Mouse (Mus musculus): Measurements from ENCODE around the gene Cdk11b. TPM values are rescaled to one million over a fixed set of nuclear protein-coding genes. Genes with fewer than 3 reads are reported as not detected.
"Not testable (repeated sequence)": the region's sequence is repeated elsewhere in the genome, so short reads cannot be mapped to it uniquely, and the experiment has no call there.

Gene Cdk11b
- polyA plus RNA-seq, 1 experiment from 2014 or later = 72.9 TPM

DNA sequence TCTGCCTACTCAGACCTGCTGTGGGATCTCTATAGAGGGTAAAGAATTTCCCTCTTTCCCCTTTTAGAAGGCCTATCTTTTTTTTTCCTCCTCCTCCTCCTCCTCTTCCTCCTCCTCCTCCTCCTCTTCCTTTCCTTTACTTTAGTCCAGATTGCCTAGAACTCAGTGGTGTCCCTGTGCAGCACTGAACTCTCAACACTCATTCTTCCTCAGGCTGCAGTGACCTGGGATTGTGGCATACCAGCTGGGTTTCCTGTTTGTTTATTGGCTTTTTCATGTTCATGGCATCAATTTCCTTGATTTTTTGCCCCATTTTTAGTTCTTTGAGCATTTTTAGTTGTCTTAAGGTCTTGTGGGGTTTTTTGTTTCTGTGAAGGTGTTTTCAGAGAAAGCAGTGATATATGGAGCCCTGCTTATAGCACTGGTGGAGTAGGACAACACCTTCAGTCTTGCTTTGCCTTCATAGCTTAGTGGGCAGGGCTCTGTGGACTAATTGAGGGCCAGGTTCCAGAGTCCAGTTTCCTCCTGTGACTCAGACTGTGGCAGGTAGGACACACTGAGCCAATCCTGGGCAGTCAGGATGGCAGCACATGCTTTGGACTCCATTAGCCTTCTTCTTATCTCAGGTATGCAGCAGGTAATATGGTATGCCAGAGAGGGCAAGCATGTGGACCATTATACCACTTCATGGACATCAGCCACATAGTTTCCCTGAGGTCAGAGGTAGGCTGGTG lies 11.3 kb downstream of the Cdk11b start:
- Histone ChIP-seq H3K4me1 (ENCODE audit: control insufficient read depth, insufficient read depth, low read length) (no peaks in the 10 kb centered on the region), H3K27me3 (ENCODE audit: control insufficient read depth, insufficient read depth, low read length) (no peaks in the 10 kb centered on the region), H3K27ac (ENCODE audit: low read depth, low read length) (no peak overlapping the region), H3K4me3 (ENCODE audit: low read depth, low read length) (no peak overlapping the region), H3K9ac (ENCODE audit: low read length) (no peak overlapping the region), H3K36me3 (ENCODE audit: control insufficient read depth, insufficient read depth, low read length) (peaks cover 30% of the 10 kb centered on the region), H3K4me2 (no peak overlapping the region), H3K9me3 (ENCODE audit: control insufficient read depth, low read length) (no peaks in the 10 kb centered on the region)
- DNase-seq (ENCODE audit: low spot score, missing footprints) (peak; percentile 12), ATAC-seq (ENCODE audit: low FRiP score) (no peak)

DNA sequence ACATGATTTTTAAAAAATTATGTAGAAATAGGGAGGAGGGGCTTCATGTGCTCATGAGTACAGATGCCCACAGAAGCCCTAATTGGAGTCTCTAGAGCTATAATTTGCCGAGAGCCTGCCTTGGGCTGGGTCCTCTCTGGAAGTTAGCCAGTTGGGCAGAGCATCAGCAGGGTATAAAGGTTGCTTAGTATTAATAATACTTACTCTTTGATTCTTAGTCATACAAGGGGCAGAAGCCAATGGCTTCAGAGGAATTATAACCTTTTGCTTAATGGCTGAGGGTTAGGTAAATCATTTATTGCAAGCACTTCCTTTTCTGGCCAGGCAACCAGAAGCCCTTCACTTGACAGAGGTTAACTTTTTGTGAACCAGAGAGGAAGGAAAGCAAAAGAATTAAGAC lies 18.9 kb downstream of the Cdk11b start:
- H3K4me2 ChIP-seq = no peak overlapping the region
- DNase-seq (ENCODE audit: low spot score, missing footprints) (no peak), ATAC-seq (ENCODE audit: low FRiP score) (no peak)
- no peak overlapping the region for H3K27ac ChIP-seq (ENCODE audit: low read depth, low read length)
- H3K36me3 ChIP-seq (ENCODE audit: control insufficient read depth, insufficient read depth, low read length) = peaks cover 27% of the 10 kb centered on the region
- H3K27me3 ChIP-seq (ENCODE audit: control insufficient read depth, insufficient read depth, low read length) = no peaks in the 10 kb centered on the region
- no peaks in the 10 kb centered on the region for H3K9me3 ChIP-seq (ENCODE audit: control insufficient read depth, low read length)
- H3K9ac ChIP-seq (ENCODE audit: low read length) = no peak overlapping the region
- H3K4me1 ChIP-seq (ENCODE audit: control insufficient read depth, insufficient read depth, low read length) = no peaks in the 10 kb centered on the region
- no peak overlapping the region for H3K4me3 ChIP-seq (ENCODE audit: low read depth, low read length)
- 92% methylated on average over 1 of the region's 1 CpGs for WGBS

DNA sequence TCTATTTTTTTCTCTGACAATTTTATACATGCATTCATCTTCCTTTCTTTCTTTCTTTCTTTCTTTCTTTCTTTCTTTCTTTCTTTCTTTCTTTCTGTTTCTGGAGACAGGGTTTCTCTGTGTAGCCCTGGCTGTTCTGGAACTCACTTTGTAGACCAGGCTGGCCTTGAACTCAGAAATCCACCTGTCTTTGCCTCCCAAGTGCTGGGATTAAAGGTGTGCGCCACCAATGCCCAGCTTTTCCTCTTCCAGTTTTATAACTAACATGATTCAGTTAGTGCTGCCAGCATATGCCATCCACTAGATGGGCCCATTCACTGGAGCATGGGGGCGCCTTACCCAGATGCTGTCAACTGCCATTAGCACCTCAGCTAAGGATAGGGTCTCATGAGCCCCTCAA lies 20.7 kb downstream of the Cdk11b start, which contains the start of gene Gm10563:
TSS of gene Gm10563 (minus strand) at position 101 of the 400 bp plus-strand sequence.
- not testable (repeated sequence) for H3K27me3 ChIP-seq (ENCODE audit: control insufficient read depth, insufficient read depth, low read length); H3K9ac ChIP-seq (ENCODE audit: low read length); H3K4me3 ChIP-seq (ENCODE audit: low read depth, low read length); ATAC-seq (ENCODE audit: low FRiP score); H3K4me1 ChIP-seq (ENCODE audit: control insufficient read depth, insufficient read depth, low read length); DNase-seq (ENCODE audit: low spot score, missing footprints); H3K9me3 ChIP-seq (ENCODE audit: control insufficient read depth, low read length); H3K4me2 ChIP-seq; H3K27ac ChIP-seq (ENCODE audit: low read depth, low read length)
- 96% methylated on average over 2 of the region's 2 CpGs for WGBS
- peaks cover 43% of the 10 kb centered on the region for H3K36me3 ChIP-seq (ENCODE audit: control insufficient read depth, insufficient read depth, low read length)

- Histone ChIP-seq H3K9ac (ENCODE audit: low read length) (no peak overlapping the region), H3K4me1 (ENCODE audit: control insufficient read depth, insufficient read depth, low read length) (no peaks in the 10 kb centered on the region), H3K27me3 (ENCODE audit: control insufficient read depth, insufficient read depth, low read length) (peaks cover 1% of the 10 kb centered on the region; the same call in 1 of the 2 replicates), H3K27ac (ENCODE audit: low read depth, low read length) (no peak overlapping the region), H3K36me3 (ENCODE audit: control insufficient read depth, insufficient read depth, low read length) (peaks cover 40% of the 10 kb centered on the region), H3K4me3 (ENCODE audit: low read depth, low read length) (no peak overlapping the region), H3K4me2 (no peak overlapping the region), H3K9me3 (ENCODE audit: control insufficient read depth, low read length) (no peaks in the 10 kb centered on the region)
- DNase-seq (ENCODE audit: low spot score, missing footprints) = no peak
- WGBS = 97% methylated on average over 5 of the region's 5 CpGs
- no peak for ATAC-seq (ENCODE audit: low FRiP score)
These were observed 21.1 kb downstream of the Cdk11b start for GRCm38 (mm10) chr4:155645721-155646120.

GRCm38 (mm10) chr4:155649355-155649754 lies 24.7 kb downstream of the Cdk11b start:
- Histone ChIP-seq H3K27me3 (ENCODE audit: control insufficient read depth, insufficient read depth, low read length) (peaks cover 36% of the 10 kb centered on the region), H3K4me1 (ENCODE audit: control insufficient read depth, insufficient read depth, low read length) (peaks cover 17% of the 10 kb centered on the region), H3K36me3 (ENCODE audit: control insufficient read depth, insufficient read depth, low read length) (peaks cover 31% of the 10 kb centered on the region), H3K27ac (ENCODE audit: low read depth, low read length) (no peak overlapping the region), H3K9ac (ENCODE audit: low read length) (no peak overlapping the region), H3K9me3 (ENCODE audit: control insufficient read depth, low read length) (no peaks in the 10 kb centered on the region), H3K4me3 (ENCODE audit: low read depth, low read length) (no peak overlapping the region), H3K4me2 (no peak overlapping the region)
- no peak for DNase-seq (ENCODE audit: low spot score, missing footprints)
- ATAC-seq (ENCODE audit: low FRiP score) = no peak
- WGBS = 97% methylated on average over 11 of the region's 11 CpGs

DNA sequence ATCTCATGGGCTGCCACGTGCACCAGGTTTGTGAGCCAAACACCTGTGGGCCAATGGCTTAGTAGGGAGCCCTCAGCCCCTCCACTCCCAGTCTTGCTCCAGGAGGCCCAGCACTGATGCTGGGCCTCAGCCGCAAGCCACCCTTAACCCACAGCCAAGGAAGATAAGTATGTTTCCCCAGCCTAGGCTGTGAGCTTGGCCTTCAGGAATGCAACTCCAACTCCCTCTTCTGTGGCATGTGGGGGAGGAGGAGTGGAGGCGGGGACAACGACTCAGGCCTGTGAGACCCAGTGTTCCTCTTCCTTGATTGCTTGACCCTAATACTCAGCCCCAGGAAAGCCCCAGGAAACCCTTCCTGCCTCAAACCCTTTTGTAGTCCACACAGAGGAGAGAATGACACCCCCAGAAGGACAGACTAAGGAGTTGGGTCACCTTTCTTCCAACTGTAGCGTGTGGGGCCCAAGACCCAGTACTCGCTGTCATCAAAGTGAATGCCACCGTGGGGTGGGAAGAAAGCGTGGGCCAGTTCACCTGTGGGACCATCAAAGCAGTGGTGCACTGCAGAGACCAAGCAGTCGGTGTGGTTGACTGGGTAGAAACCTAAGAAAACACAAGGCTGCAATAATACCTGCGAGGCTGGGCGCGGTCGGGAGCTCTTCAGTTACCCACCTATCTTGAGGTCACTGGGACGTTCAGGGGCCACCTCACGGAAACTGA lies 27.1 kb downstream of the Cdk11b start:
- Histone ChIP-seq H3K27me3 (ENCODE audit: control insufficient read depth, insufficient read depth, low read length) (peaks cover 55% of the 10 kb centered on the region), H3K36me3 (ENCODE audit: control insufficient read depth, insufficient read depth, low read length) (peaks cover 31% of the 10 kb centered on the region), H3K9ac (ENCODE audit: low read length) (no peak overlapping the region), H3K4me2 (no peak overlapping the region), H3K4me1 (ENCODE audit: control insufficient read depth, insufficient read depth, low read length) (peaks cover 23% of the 10 kb centered on the region), H3K27ac (ENCODE audit: low read depth, low read length) (no peak overlapping the region), H3K9me3 (ENCODE audit: control insufficient read depth, low read length) (no peaks in the 10 kb centered on the region), H3K4me3 (ENCODE audit: low read depth, low read length) (no peak overlapping the region)
- ATAC-seq (ENCODE audit: low FRiP score) (no peak), DNase-seq (ENCODE audit: low spot score, missing footprints) (no peak)
- WGBS = 71% methylated on average over 15 of the region's 15 CpGs

- H3K27ac ChIP-seq (ENCODE audit: low read depth, low read length) = no peak overlapping the region
- peak overlapping the region; percentile 72 for H3K4me2 ChIP-seq
- peak overlapping the region; percentile 34 for H3K4me3 ChIP-seq (ENCODE audit: low read depth, low read length)
- peaks cover 27% of the 10 kb centered on the region for H3K36me3 ChIP-seq (ENCODE audit: control insufficient read depth, insufficient read depth, low read length)
- DNase-seq (ENCODE audit: low spot score, missing footprints) = peak; percentile 90
- peaks cover 55% of the 10 kb centered on the region for H3K27me3 ChIP-seq (ENCODE audit: control insufficient read depth, insufficient read depth, low read length)
- WGBS = 21% methylated on average over 36 of the region's 36 CpGs
- H3K9me3 ChIP-seq (ENCODE audit: control insufficient read depth, low read length) = no peaks in the 10 kb centered on the region
- no peak for ATAC-seq (ENCODE audit: low FRiP score)
- peak overlapping the region; percentile 60 for H3K9ac ChIP-seq (ENCODE audit: low read length)
- peaks cover 23% of the 10 kb centered on the region for H3K4me1 ChIP-seq (ENCODE audit: control insufficient read depth, insufficient read depth, low read length)
These were observed 27.8 kb downstream of the Cdk11b start for GRCm38 (mm10) chr4:155652283-155653085.

- H3K9ac ChIP-seq (ENCODE audit: low read length) = peak within 1 kb of the TSS; percentile 60
- under 1% methylated on average over 33 of the region's 33 CpGs for WGBS
- H3K9me3 ChIP-seq (ENCODE audit: control insufficient read depth, low read length) = no peaks in the 10 kb centered on the region
- ATAC-seq (ENCODE audit: low FRiP score) (peak; percentile 62), DNase-seq (ENCODE audit: low spot score, missing footprints) (no peak)
- peaks cover 55% of the 10 kb centered on the region for H3K27me3 ChIP-seq (ENCODE audit: control insufficient read depth, insufficient read depth, low read length)
- H3K4me2 ChIP-seq = peak within 1 kb of the TSS; percentile 72
- peak within 1 kb of the TSS; percentile 34 for H3K4me3 ChIP-seq (ENCODE audit: low read depth, low read length)
- peaks cover 22% of the 10 kb centered on the region for H3K36me3 ChIP-seq (ENCODE audit: control insufficient read depth, insufficient read depth, low read length)
- no peak within 1 kb of the TSS for H3K27ac ChIP-seq (ENCODE audit: low read depth, low read length)
- H3K4me1 ChIP-seq (ENCODE audit: control insufficient read depth, insufficient read depth, low read length) = peaks cover 23% of the 10 kb centered on the region
These were observed 28.4 kb downstream of the Cdk11b start, which contains the start of gene Mmp23 for GRCm38 (mm10) chr4:155653086-155653450. Gene Mmp23 (minus strand): TSS chr4:155653384.
